Mouse (Mus musculus) CD4-positive, CD25-positive, alpha-beta regulatory T cell, adult 4 months (primary cell): ENCODE measurements around the gene Upp2. TPM values are rescaled to one million over a fixed set of nuclear protein-coding genes. Genes with fewer than 3 reads are reported as not detected.

Source experiments
- ATAC-seq: one replicate; pipeline ENCODE4 v1.8.0; 2017
- polyA plus RNA-seq, 2 experiments: library from polyadenylated mRNA; unstranded; fragments of 100-300 nt; shearing (Covaris generic); gene quantifications; one replicate each; pipeline ENCODE4 v1.2.1; 2017

The Upp2 gene
- polyA plus RNA-seq: not detected

- peak; percentile 62 for ATAC-seq
Measured at GRCm38 (mm10) chr2:58567066-58567810, at the start of gene Upp2, which contains the start of gene Acvr1. Upp2 (plus strand) TSS chr2:58567298. Acvr1 (minus strand) TSS chr2:58567157.

- no peak for ATAC-seq
Measured at GRCm38 (mm10) chr2:58518517-58518916, 48.6 kb upstream of the Upp2 start.

DNA sequence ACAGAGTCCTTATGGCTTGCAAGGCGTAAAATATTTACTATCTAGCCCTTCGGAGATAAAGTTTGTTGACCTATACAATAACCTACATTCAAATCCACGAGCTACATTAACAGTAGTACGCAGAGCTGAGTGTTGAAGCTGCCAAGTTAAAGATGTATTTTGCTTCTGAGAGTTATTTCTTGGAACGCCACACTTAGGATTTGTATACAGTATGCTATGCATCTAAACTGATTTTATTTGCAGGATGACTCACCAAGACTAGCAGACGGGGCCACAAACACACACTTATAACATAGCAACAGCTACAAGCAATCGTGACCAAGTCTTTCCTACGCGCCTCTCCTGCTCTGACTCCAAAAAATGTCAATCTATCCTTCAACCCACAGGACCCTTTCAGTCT is 46.4 kb upstream of the Upp2 start:
- ATAC-seq: no peak

- ATAC-seq: no peak
Measured at GRCm38 (mm10) chr2:58521621-58522020, 45.5 kb upstream of the Upp2 start.

- ATAC-seq: no peak
Measured at GRCm38 (mm10) chr2:58523097-58523496, 44.0 kb upstream of the Upp2 start.

- no peak for ATAC-seq
Measured at GRCm38 (mm10) chr2:58523894-58524293, 43.2 kb upstream of the Upp2 start.

DNA sequence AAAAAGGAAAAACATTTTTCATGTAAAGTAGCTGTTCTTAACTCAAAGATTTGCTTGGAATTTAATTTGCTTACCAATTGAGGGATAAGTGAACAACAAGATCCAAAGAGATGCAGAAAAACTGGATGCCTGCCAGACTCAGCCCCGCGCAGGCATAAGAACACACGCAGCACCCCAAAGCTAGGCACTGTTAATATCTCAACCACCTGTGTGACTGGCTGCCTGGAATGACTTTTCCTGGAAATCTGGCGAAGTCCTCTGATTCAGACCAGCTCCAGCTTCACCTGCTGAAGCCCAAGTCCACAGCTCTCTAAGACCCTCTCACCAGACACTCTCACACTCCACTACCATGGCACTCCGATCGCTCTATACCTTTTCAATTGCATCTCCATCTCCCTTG is 42.7 kb upstream of the Upp2 start:
- no peak for ATAC-seq

DNA sequence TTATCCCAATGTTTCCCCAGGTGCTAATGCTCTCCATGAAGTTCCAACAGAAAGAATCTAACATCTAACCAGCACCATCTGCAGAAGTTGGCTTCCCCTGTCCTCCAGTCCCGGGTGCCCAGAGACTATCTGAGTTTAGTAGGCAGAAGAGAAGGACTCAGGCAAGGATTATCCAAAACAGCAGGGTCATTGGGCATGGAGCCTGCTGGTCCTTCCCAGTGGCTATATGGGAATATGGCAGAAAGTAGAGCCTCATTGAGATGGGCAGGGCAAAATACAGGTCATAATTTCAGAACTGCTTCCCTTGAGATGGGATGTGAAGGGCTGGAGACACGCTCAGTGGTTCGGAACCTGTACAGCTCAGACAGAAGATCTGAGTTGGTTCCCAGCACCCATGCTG is 39.3 kb upstream of the Upp2 start:
- no peak for ATAC-seq

GRCm38 (mm10) chr2:58529384-58529783 is 37.7 kb upstream of the Upp2 start:
- ATAC-seq: no peak

DNA sequence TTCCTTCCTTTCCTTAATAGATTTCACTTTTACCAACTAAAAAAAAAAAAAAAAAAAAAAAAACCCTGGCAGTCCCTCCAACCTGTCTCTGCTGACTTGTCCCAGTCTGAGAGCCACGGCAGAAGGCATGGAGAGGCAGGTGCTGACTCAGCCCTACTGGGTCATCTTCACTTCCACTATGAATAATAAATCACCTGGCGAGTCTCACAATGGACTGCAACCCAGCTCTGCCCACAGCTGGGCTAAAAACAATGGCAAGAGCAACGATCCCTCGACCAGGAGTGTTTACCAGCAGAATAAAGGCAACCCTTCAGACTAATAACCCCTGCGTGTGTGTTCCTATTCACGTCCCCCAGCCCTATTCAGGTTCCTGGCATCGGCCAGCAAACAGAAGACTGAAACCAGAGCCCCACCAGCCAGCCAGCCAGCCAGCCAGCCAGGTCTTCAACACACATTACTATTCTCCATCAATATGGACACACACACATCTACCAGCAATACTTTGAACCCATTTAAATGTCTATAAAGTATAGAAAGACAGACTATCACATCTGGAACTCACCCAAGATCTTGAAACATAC is 37.1 kb upstream of the Upp2 start:
- ATAC-seq: no peak

DNA sequence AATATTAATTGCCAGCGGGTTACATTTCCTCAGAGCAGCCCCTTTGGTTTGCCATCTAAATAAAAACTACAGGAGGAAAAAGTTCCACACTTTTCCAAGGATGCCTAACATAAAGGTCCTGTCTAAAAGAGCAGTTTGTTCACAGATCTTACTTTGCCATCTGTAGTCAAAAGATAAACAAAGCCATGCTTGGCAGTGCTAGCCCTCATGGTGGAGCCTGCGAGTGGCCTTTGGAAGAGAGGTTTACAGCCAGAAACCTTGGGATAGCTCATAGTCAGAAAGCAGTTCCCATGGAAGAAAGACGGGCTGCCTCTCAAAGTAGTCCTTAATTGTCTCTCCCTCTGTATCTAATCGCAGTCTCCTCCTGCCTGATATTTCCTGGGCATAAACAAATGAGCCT is 36.6 kb upstream of the Upp2 start:
- no peak for ATAC-seq

DNA sequence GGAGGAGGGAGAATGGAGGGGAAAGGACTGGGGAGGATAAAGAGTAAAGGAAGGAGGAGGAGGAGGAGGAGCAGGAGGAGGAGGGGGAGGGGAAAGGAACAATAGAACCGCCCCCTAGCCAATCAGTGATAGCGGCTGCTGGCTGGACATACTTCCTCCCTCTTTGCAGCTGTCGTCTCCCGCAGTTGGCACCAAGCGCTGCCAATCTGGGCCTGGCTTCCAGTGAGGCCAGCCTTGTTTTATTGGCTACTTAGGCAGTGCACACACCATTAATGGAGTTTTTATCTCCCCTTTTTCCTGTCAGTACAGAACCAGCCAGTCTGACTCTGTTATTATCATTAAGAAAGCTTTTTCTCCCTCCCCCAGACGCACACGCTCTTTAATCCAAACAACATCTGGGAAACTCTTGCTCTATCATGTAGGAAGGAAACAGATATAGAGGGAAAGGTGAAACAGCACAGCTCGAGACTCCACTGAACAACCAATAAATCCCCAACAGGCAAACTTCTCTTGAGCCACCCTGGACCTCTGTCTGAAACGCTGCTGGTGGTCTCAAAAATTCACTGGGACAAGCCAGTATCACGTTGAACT is 34.7 kb upstream of the Upp2 start:
- ATAC-seq: no peak

DNA sequence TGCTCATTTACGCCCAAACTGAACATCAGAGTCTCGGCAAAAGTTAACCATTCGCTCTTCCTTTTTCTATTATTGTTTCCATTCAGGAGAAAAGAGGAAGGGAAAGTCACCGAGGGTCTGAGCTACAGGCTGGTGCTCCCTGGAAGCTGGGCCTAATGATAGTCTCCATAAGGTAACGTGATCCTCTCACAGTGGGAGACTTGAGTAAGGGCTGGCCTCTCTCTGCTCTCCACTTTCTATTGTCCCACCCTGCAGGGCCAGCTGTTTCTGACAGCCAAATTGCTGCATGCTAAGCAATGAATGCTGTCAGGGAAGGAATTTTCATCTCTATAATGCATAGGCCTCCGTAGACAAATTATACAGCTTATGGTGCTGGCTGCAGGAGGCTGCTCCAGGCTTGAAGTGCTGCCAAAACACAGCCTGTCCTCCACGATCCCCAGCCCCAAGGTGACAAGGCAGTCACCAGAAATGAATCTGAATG is 33.5 kb upstream of the Upp2 start:
- ATAC-seq: no peak

GRCm38 (mm10) chr2:58534379-58534778 is 32.7 kb upstream of the Upp2 start:
- no peak for ATAC-seq

GRCm38 (mm10) chr2:58535233-58535632 is 31.9 kb upstream of the Upp2 start:
- ATAC-seq: no peak

- no peak for ATAC-seq
Measured at GRCm38 (mm10) chr2:58536796-58537195, 30.3 kb upstream of the Upp2 start.

GRCm38 (mm10) chr2:58538196-58538595 is 28.9 kb upstream of the Upp2 start:
- no peak for ATAC-seq

GRCm38 (mm10) chr2:58543252-58543651 is 23.8 kb upstream of the Upp2 start:
- ATAC-seq: no peak

- no peak for ATAC-seq
Measured at GRCm38 (mm10) chr2:58544368-58544767, 22.7 kb upstream of the Upp2 start.

- no peak for ATAC-seq
Measured at GRCm38 (mm10) chr2:58546264-58546663, 20.8 kb upstream of the Upp2 start.

- no peak for ATAC-seq
Measured at GRCm38 (mm10) chr2:58548943-58549342, 18.2 kb upstream of the Upp2 start.

DNA sequence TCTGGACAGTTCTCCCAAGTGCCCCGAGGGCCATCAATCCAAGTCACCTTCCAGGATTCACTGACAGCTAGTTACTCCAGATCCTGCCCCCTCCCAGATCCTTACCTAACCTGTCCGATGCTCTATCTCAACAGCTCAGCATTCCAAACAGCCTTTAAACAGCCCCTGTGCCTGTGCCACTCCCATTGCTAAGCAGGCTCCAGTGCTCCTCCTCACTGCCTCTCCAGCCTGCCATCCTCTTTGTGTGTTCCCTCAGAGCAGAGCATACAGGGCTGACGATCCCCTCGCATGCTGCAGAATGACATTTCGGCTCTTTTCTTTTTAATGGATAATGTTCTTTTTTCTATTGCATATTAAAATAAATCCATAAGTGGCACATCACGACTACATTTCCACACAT is 17.1 kb upstream of the Upp2 start:
- ATAC-seq: no peak

- no peak for ATAC-seq
Measured at GRCm38 (mm10) chr2:58550488-58550887, 16.6 kb upstream of the Upp2 start.

GRCm38 (mm10) chr2:58551866-58552265 is 15.2 kb upstream of the Upp2 start:
- ATAC-seq: no peak
